Mouse (Mus musculus): ENCODE measurements at regions not wholly inside any gene's neighbourhood (a gene's known extent, or its start where the extent isn't known, plus 50 kb on each side); places are given as distances from the start of the nearest gene placed in this dataset.

GRCm38 (mm10) chr3:50887002-50887401, 337.2 kb upstream of the Noct start:
- peak; percentile 12 for DNase-seq (ENCODE audit: low spot score)

GRCm38 (mm10) chr3:50888571-50889210, 335.6 kb upstream of the Noct start:
- DNase-seq (ENCODE audit: low spot score) = no peak

- no peak for DNase-seq (ENCODE audit: low spot score)
Measured at GRCm38 (mm10) chr3:50890537-50890936, 333.7 kb upstream of the Noct start.

- no peak for DNase-seq (ENCODE audit: low spot score)
Measured at GRCm38 (mm10) chr3:50898179-50898578, 326.1 kb upstream of the Noct start.

GRCm38 (mm10) chr3:50899830-50900350, 324.4 kb upstream of the Noct start:
- DNase-seq (ENCODE audit: low spot score) = no peak

GRCm38 (mm10) chr3:50900566-50900965, 323.7 kb upstream of the Noct start:
- no peak for DNase-seq (ENCODE audit: low spot score)

- no peak for DNase-seq (ENCODE audit: low spot score)
Measured at GRCm38 (mm10) chr3:50901321-50901720, 322.9 kb upstream of the Noct start.

GRCm38 (mm10) chr3:50902933-50903332, 321.3 kb upstream of the Noct start:
- no peak for DNase-seq (ENCODE audit: low spot score)

- peak; percentile 16 for DNase-seq (ENCODE audit: low spot score)
Measured at GRCm38 (mm10) chr3:50904716-50905116, 319.5 kb upstream of the Noct start.

GRCm38 (mm10) chr3:50905274-50905992, 318.8 kb upstream of the Noct start:
- DNase-seq (ENCODE audit: low spot score) = peak; percentile 21

- DNase-seq (ENCODE audit: low spot score) = peak; percentile 93
Measured at GRCm38 (mm10) chr3:50905993-50906831, 318.0 kb upstream of the Noct start.

GRCm38 (mm10) chr3:50912980-50913518, 311.2 kb upstream of the Noct start:
- no peak for DNase-seq (ENCODE audit: low spot score)

GRCm38 (mm10) chr3:50914866-50915365, 309.3 kb upstream of the Noct start:
- no peak for DNase-seq (ENCODE audit: low spot score)

GRCm38 (mm10) chr3:50916305-50916854, 307.9 kb upstream of the Noct start:
- DNase-seq (ENCODE audit: low spot score) = no peak

- DNase-seq (ENCODE audit: low spot score) = no peak
Measured at GRCm38 (mm10) chr3:50922347-50922746, 301.9 kb upstream of the Noct start.

- DNase-seq (ENCODE audit: low spot score) = no peak
Measured at GRCm38 (mm10) chr3:50922832-50923231, 301.4 kb upstream of the Noct start.

GRCm38 (mm10) chr3:50923327-50923726, 300.9 kb upstream of the Noct start:
- no peak for DNase-seq (ENCODE audit: low spot score)

- DNase-seq (ENCODE audit: low spot score) = no peak
Measured at GRCm38 (mm10) chr3:50927318-50927717, 296.9 kb upstream of the Noct start.

GRCm38 (mm10) chr3:50929013-50929412, 295.2 kb upstream of the Noct start:
- DNase-seq (ENCODE audit: low spot score) = no peak

GRCm38 (mm10) chr3:50932397-50933089, 291.7 kb upstream of the Noct start:
- DNase-seq (ENCODE audit: low spot score) = no peak

- no peak for DNase-seq (ENCODE audit: low spot score)
Measured at GRCm38 (mm10) chr3:50933090-50933443, 291.2 kb upstream of the Noct start.
